Mouse (Mus musculus): ENCODE data around the gene Allc. TPM values are rescaled to one million over a fixed set of nuclear protein-coding genes. Genes with fewer than 3 reads are reported as not detected.
A peak's percentile ranks its signal among the peaks of the same experiment; 100 is the strongest.

The Allc gene
- total RNA-seq (2021) = not detected
- long read RNA-seq, experiment 1 = 0 reads
- long read RNA-seq, experiment 2 = 0 reads

DNA sequence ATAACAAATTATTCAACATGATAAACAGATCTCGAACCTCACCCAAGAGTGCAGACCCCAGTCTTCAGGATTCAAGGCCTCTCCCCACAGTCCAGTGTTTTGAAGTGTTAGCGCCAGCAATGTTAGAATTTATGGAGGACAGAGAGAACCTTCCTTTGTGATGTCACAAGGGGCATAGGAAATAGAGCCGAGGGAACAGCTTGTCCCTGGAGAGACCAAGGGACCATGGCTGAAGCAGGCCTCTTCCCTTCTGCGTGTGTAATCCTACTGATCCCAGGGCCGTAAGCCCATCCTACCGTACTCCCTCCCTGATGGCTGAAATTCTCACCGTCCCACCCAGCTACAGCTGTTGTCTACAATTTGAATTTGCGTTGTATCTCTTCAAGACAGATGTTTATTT, at the start of gene Allc:
Gene Allc (minus strand): TSS at position 101 of the 400 bp plus-strand sequence.
- intact Hi-C loops (cut with DNase I) = no loop called here
- no peak for DNase-seq

DNA sequence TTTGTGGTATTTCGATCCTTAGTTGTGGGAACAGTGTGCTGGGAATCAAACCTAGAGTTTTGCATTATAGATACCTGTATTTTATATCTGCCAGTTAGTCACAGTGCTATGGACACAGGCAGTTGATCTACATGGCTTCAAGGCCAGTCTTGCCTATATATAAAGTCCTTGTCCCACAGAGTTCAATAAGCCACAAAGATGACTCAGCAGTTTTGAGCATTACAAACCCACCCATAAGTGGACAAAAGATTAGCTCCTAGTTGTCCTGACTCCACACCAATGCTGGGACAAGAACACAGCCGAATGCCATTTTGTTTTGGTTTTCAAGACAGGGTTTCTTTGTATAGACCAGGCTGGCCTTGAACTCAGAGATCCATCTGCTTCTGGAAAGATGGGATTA, 46.1 kb upstream of the Allc start:
- no peak for DNase-seq
- intact Hi-C loops (cut with DNase I) = no loop called here

DNA sequence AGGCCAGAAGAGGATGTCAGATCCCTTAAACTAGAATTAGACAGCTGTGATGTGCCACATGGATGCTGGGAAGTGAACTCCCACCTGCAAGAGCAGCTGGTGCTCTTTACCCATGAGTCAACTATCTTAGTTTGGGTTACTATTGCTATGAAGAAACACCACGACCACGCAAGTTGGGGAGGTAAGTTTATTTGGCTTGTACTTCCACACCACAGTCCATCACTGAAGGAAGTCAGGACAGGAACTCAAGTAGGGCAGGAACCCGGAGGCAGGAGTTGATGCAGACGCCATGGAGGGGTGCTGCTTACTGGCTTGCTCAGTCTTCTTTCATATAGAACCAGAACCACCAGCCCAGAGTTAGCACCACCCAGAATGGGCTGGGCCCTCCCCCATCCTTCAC, 44.8 kb upstream of the Allc start:
- DNase-seq = no peak
- intact Hi-C loops (cut with DNase I) = no loop called here

DNA sequence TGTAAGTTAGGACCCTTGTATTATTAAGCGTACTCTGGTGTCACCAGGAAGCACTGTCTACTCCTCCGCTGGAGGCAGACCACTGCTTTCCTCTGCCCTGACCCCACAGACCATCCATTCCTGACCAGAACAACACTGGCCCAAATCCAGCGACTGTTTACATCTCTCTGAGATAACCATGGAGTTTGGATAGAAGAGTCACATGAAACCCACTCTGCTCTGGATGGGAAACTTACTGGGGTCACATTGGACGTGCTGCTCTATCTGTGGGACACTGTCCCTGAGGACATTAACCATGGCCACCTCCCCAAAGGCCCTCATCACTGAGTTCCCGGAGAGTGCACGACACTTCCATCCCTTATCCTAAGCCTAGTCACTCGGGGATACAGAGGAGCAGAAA, 43.1 kb upstream of the Allc start:
- intact Hi-C loops (cut with DNase I) = no loop called here
- no peak for DNase-seq

DNA sequence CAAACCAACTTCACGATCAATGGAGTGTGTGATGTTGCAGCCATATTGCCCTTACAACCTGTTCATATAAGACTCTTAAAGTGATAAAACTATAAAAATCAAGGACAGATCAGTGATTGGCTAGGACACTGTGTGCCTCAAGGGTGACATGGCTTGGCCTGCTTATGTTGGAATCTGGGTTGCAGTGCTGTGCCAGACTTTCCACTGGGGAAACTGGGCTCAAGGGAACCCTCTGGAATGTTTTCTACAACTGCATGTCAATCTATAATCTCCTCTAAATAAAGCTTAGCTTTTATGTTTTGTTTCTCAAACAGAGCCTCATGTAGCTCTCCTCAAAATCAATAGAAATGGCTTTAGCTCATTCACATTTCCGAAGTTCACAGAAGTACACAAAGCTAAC, 41.9 kb upstream of the Allc start:
- intact Hi-C loops (cut with DNase I) = no loop called here
- no peak for DNase-seq

DNA sequence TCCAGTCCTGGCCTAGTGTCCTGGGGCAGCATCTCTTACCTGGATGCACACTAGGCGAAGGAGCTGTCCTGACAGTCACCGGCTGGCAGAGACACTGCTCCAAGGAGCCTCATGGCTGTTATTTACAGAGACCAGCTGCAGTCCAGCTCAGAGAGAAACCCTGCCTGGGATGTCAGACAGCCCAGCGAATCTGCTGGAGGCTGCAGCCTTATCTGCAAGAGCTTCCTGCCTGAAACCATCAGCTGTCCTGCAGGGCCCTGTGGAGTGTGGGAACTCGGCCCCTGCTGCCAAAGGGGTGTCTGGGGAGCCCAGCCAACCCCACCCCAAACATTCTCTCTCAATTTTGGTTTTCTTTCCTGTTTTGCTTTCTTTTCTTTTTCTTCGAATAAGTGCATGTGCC, 40.9 kb upstream of the Allc start, which contains the start of gene Colec11:
Gene Colec11 (minus strand): TSS at position 183 of the 400 bp plus-strand sequence.
- intact Hi-C loops (cut with DNase I) = no loop called here

DNA sequence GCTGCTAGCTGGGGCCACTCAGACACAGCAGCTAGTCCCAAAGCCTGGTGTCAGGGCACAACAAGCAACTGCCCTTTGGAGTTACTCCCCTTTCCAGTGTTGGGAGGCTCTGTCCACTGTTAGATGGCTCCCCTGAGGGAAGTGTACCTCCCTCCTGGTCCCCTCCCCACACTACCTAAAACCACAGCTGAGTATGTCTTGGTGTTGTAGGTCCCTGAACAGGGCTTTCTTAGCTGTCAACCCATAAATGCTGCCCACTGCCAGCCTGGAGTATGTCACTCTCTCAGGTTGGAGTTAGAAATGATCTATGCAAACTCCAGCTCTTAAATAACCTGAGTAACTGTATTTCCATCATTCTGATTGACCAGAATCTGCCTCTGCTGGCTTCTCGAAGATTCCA, 40.3 kb upstream of the Allc start:
- intact Hi-C loops (cut with DNase I) = no loop called here
- DNase-seq = no peak

More for the DNA sequence above, 40.9 kb upstream of the Allc start, which contains the start of gene Colec11:
- peak; percentile 49 to 52 for DNase-seq

DNA sequence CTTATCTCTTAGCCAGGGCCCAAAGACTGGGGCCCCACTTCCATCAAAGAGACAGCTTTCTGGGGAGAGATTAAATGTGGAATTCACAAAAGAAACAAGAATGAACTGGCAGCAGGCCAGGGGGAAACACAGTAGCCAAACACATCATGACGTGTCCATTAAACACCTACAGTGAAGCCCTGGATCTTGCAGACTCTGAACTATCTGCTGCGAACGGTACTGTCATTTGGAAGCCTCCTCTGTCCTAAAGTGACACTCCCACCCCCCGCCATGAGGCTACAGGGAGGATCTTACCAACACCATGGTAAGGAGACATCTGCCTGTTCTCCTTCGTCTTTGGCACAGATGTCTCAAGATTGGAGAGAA, 39.8 kb upstream of the Allc start:
- no peak for DNase-seq

DNA sequence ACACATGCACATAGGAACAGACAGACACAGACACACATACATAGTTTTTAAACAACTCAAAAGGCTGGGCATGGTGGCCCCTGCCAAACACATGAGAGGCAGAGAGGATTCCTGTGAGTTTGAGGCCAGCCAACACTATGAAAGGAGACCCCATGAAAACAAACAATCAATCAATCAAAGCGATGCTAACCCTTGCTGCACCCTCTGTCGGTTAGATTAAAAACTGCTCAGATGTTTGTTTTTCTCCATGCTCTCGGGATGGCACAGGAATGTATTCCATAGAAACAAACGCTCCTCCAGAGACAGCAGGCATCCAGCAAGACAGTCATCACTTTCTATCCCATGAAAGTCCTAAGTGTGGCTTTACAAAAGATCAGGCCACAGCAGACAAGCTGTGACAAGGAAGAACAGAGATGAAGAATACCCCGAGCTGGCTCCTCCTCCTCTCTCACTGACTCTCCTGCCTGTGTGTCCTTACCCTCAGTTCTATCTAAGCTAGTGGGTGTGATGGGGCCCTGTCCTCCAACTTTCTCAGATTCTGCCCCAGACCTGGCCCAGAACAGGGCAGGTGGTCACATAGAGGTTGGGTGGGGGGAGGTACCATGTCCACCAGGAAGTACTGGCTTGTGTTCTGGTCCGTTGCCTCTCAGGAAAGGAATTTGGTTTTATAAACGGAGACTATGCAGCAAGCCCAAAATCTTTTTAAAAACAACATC, 39.3 kb upstream of the Allc start:
- intact Hi-C loops (cut with DNase I) = no loop called here
- no peak for DNase-seq

More for the DNA sequence above, 39.8 kb upstream of the Allc start:
- intact Hi-C loops (cut with DNase I) = no loop called here

DNA sequence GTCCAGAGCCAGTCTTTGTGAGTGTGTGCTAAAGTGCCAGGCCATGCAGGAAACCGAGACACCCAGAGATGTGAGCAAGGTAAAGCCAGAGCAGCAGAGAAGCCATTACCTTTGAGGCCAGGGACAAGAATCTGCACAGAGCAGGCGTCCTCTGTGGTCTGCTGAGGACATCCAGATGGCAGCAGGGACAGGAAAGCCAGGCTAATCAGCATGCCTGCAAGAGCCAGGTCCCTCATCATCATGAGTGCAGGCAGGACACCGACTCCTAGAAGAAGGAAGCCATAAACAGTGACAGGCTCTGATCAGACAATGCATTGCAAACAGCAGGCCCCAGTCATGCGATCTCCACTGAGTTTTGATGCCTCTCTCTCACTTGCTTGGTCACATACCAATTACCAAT, 35.0 kb upstream of the Allc start:
- intact Hi-C loops (cut with DNase I) = no loop called here
- DNase-seq = no peak

DNA sequence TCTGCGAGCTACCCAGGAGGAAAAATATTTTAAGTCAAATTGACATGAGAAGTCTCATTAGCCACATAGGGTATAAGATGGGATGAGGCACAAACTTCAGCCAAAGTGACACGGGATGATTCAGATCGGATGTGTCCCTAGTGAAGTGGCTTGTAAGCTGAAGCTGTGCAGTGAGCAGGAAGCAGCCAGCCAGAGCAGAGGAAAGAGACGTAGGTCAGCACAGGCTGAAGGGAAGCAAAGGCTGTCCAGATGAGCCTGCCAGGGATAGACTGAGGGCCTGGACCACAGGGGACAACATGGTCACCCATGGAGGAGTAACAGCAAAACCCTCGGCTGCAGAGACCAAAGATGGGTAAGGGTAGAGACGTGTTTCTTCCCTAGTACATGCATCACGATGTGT, 32.1 kb upstream of the Allc start:
- no peak for DNase-seq
- intact Hi-C loops (cut with DNase I) = no loop called here

DNA sequence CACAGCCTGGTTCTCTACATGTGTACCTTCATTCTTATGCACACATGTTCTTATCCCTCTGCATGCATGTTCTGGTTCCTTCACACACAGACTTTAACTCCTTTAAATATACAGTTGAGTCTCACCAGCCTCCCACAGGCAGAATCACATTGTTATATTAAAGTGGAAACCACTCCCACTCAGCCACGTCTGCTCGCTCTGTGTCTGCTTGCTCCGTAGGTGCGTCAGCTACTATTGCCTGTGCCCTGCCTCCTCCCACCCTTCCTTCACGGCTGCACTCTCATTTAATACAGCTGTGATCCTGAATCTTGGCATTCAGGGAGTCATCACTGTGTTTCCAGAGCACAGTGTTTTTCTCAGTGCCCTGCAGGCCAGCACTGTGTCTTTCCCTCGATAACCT, 30.1 kb upstream of the Allc start:
- intact Hi-C loops (cut with DNase I) = no loop called here
- no peak for DNase-seq

DNA sequence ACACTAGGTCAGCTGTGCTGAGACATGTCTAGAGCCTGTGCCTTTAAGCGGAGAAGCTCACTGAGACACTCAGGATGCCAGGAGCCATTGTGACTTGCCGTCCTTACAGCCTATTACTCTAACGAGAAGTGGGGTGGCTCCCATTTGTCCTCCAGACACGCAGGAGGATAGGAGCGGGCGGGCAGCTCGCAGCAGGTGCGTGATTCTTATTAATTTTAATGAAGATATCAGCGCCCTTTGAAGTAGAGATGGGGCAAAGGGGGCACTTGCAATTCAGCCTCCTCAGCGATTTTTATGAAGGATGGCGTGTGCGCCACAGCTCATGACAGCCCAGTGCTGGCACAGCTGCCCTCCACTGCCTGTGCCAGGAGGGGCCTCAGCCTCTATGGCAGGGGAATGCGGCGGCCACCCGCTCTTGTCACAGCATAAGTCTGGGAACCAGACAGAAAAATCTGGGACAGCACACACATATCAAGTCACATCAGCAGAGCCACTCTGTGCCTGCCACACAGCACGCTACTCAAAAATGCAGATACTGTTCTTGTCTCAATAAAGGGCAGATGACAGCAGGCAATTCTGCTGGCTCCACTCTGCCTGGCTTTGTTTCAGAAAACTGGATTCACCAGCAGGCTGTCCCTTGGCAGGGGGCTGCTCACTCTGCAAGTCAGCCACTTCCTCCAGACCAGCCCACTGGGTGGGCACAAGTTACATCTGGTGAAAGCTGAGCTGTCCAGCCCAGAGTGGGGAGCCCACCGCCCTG, 25.4 kb upstream of the Allc start:
- intact Hi-C loops (cut with DNase I) = no loop called here
- no peak for DNase-seq

DNA sequence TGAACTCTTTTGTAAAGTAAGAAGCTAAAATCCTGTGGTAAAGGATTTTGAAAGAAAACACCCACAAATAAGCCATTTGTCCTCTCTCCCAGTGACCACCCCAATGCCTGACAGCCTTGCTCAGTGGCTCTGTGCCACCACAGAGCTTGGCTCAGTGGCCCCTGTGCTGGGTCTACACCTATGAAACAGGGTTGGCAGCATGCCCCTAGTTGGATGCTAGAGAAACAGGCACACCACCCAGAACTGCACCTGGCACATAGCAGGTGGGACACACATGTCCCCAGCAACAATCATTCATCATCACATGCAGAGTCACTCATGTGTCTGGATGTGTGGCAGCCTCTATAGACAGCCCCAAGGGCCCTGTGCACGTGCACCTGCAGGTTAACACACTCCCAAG, 21.2 kb upstream of the Allc start:
- intact Hi-C loops (cut with DNase I) = no loop called here
- DNase-seq = no peak

DNA sequence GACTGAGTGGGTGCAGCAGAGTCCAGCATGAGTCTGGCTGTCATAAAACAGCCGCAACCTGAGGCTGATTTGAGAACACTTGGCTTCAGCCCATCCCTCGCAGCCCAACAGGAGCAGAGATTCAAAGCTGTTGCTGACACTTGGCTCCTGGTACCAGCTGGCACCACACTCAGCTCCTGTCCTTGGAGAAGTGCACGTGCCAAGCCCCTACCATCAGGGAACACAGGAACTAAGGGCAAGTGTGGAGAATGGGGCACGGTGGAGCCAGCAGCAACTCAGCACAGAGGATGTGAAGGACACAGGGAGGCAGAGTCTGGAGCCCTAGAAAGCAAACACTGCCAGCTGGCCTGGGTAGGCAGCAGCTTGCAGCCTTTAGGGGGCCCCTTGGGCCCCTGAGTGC, 19.9 kb upstream of the Allc start:
- intact Hi-C loops (cut with DNase I) = no loop called here
- DNase-seq = peak; percentile 57 to 74

DNA sequence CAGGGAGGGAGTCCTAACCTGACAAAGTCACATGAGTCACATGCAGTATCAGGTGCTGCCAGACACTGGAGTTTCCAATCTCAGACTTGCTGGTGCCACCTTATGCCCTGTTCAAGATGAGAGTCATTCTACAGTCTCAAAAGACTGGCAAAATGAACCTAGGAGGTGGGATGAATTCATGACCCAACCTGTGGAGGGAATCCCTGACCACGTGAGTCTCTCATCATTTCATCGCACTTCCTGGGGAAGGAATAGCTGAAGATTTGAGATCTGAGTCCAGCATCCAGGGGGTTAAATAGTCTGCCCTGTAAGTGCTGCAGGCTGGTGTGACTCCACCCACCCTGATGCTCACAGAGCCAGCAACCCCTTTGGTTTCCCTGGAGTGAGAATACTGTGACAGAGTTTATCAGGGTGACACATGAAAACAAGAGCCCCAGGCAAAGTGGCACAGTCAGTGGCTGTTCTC, 16.2 kb upstream of the Allc start:
- no peak for DNase-seq

DNA sequence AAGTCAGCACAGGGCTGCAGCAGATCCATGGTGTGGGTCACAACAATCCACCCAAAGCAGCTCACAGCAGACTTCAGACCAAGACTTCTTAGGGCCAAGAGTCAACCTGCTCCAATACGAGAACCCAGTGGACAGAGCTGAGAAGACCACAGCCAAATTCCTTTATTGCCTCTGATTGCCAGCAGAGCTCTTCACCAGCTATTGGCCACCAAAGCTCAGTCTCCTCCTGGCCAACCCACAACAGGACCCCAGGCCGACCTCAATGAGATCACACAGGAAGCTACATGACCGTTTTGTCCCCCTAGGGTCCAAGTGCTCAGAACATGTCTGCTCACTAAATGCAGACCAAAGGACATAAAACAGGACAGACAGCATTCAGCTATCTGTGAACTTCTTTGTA, 15.8 kb upstream of the Allc start:
- intact Hi-C loops (cut with DNase I) = loop anchor here (10.0 kb wide), 1 partner anchor 537 kb away; no protein-coding TSS in a partner anchor
- no peak for DNase-seq

More for the DNA sequence above, 16.2 kb upstream of the Allc start:
- intact Hi-C loops (cut with DNase I) = loop anchor here (10.0 kb wide), 1 partner anchor 536 kb away; no protein-coding TSS in a partner anchor

DNA sequence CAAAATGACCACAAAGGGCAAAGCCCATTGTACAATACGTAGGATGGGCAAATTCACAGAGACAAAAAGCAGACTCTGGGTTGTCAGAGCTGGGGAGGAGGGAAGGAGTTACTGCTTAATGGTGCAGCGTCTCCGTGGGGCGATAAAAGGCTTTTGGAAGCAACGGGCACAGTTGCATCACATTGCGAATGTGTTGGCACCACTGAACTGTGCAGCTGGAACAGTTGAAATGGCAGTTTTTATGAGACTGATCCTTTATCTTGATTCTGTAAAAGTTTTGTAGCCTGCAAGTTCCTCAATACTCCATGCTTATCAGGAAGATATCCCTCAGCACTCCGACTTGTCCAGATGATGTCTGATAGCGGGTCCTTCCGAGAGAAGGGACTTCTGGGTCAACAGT, 15.4 kb upstream of the Allc start:
- intact Hi-C loops (cut with DNase I) = loop anchor here (10.0 kb wide), 1 partner anchor 537 kb away; no protein-coding TSS in a partner anchor
- DNase-seq = no peak

DNA sequence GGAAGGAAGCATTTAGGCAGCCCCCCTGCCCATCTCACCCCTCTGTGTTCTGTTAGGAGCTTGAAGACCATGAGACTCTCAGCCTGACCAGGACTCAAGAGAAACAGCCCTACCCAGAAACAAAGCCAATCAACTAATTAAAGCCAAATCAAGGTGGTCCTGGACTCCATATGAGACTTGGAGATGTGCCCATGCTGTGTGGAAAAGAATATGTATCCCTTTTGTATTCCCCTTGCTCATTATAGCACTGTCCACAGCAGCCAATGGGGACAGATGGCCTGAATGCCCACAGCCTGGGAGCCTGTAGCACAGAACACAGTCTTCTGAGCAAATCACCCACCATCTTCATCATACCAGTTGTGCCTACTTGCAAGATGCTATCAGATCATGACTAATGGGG, 14.5 kb upstream of the Allc start:
- no peak for DNase-seq
- intact Hi-C loops (cut with DNase I) = loop anchor here (10.0 kb wide), 1 partner anchor 538 kb away; no protein-coding TSS in a partner anchor

DNA sequence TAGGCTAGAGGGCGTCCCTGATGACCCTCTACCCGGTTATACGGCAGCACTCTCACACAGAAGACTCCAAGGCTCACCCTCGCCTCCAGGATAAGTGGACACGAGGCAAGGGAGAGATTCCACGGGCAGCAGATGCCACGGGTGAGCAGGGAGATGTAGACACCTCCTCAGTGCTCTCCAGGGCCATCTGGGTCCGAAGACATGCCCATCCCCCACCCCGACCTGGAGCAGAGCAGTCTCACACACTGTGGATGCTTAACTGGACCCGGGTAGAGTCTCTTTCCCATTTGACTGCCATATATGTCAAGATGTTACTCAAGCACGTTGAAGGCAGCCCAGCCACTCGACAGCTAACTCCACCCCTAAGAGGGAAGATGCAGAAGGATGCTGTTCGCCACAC, 8.1 kb upstream of the Allc start:
- no peak for DNase-seq
- intact Hi-C loops (cut with DNase I) = loop anchor here (10.0 kb wide), 1 partner anchor 544 kb away; no protein-coding TSS in a partner anchor

DNA sequence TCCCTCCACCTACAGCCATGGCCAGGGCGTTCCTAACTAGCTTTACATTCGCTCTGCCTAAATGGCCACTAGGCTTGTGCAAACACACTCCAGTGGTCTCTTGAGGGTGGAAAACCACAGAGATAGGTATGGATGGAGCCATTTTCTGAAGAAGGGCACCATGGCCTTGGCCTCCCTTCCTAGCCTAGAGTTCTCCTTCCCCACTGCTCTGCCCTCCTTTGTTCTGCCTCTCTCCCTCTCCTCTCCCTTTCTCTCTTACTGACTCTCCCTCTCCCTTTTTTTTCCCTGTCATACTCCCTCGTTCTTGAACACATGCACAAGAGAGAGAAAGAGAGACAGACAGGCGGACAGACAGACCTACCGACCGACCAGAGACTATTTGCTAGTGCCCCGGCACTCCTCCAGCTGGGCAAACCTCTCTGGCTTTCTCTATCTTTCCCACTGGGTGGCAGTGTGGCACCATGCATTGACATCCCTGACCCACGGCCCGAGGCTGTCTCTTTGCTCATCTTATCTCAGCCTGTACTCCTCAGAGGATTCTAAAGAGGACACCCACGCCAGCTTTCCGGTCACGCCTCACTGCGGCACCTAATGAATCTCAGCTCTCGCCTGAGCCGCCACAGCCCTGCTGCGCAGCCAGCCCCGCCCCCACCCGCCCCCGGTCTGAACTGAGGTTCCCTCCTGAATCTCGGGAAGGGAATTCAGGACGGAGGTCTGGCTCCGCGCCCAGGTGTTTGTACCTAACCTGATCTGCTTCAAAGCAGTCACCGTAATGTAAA, 7.0 kb upstream of the Allc start:
- intact Hi-C loops (cut with DNase I) = loop anchor here (2.0 kb wide), 2 partner anchors 110 to 1294 kb away; no protein-coding TSS in a partner anchor
- peak; percentile 81 to 88 for DNase-seq
